Mouse (Mus musculus) liver, embryonic 14 days (tissue): ENCODE measurements around the gene 1500015O10Rik. TPM values are rescaled to one million over a fixed set of nuclear protein-coding genes. Genes with fewer than 3 reads are reported as not detected.

Experiments
- polyA plus RNA-seq: library from polyadenylated mRNA; depleted of rRNA; stranded (reverse); fragments of >200 nt; gene quantifications from 2 replicates; pipeline ENCODE4 v1.2.3, GENCODE M21; 2012; rRNA removed

Gene 1500015O10Rik
- 0.16 and 0.25 TPM in 2 replicates for polyA plus RNA-seq

DNA sequence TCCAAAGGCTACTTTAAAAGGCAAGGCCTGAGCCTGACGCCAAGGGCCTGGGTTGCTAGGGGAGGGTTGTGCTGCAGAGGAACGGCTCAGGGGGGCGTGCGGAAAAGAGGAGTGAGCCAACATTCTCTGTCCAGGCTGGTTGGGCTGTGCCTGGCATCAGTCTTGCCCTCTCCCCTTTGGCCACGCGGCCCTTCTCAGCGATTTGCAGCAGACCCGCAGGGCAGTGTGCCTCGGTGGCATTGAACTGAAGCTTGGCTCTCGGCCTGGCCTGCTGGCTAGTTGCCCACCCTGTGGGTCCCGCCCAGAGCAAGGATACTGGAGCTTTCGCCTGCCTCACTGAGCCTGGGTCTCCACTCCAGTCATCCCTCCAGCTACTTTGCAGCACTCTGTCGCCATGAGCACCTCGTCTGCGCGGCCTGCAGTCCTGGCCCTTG lies at the start of gene 1500015O10Rik:
Gene 1500015O10Rik, plus strand, starts transcription at position 112 of the 434 bp plus-strand sequence.

Other genes with a start within 250 kb of the 1500015O10Rik start
- 10.0 and 11.3 TPM in 2 replicates for gene Uxs1, start 97.2 kb downstream of the 1500015O10Rik start, polyA plus RNA-seq
- gene Tpp2, start 203.0 kb downstream of the 1500015O10Rik start, polyA plus RNA-seq: 11.3 and 11.9 TPM in 2 replicates